Mouse (Mus musculus): Measurements from ENCODE around the gene Rarg. TPM values are rescaled to one million over a fixed set of nuclear protein-coding genes. Genes with fewer than 3 reads are reported as not detected.
"Not testable (repeated sequence)": the region's sequence is repeated elsewhere in the genome, so short reads cannot be mapped to it uniquely, and the experiment has no call there.

Gene Rarg
- polyA plus RNA-seq, 1 experiment from 2014 or later = 5.9 TPM

DNA sequence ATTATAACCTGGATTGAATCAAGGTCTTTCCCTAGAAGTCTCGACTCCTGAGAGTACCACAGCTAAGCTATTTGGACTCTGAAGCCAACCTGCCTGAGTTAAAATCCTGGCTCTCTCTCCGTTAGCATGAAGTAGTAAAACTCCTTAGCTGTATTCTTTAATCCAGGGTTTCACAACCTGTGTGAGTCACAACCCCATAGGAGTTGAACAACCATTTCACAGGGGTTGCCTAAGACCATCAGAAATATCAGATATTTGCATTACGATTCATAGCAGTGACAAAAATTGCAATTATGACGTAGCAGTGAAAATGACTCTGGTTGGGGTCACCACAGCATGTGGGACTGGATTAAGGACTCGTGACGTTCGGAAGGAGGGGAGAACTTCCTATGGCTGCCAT, 24.6 kb downstream of the Rarg start:
- Histone ChIP-seq H3K4me2 (replicated peaks; ENCODE audit: low read depth) (no peak overlapping the region), H3K9ac (ENCODE audit: low read depth, low read length) (no peak overlapping the region), H3K4me1 (replicated peaks; ENCODE audit: control insufficient read depth, insufficient read depth, low read length) (0 out of 2 replicates have a peak, but pooled peaks cover 8% of the 10 kb centered on the region), H3K4me3 (ENCODE audit: low read depth, low read length) (no peak overlapping the region), H3K36me3 (ENCODE audit: control insufficient read depth, insufficient read depth) (no peaks in the 10 kb centered on the region; the same call in 1 of the 2 replicates), H3K9me3 (ENCODE audit: control insufficient read depth) (no peaks in the 10 kb centered on the region), H3K27me3 (replicated peaks; ENCODE audit: control insufficient read depth, insufficient read depth, low read length) (no peaks in the 10 kb centered on the region), H3K27ac (ENCODE audit: low read depth, low read length) (no peak overlapping the region)
- ATAC-seq = no peak
- 82% methylated on average over 7 of the region's 7 CpGs for WGBS
- TF ChIP-seq CTCF (IDR thresholded peaks at IDR 0.05; ENCODE audit: low read depth) = no peak

DNA sequence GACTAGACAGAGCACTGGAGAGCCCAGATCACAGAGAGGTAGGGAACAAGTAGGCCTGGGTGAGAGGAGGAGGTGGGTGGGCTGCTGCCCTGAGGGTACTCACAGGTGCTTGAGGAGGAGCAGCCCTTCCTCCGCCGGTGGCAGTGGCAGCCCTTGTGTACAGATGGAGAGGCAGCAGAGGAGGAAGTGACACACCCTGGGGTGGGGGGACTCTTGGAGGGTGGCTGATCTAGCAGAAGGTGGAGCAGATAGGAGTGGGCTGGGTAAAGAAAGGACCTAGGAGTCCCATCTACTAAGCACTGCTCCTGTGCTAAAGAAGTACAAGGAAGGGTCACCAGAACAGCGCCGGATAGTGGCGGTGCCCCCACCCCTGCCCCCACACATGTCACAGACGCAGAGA, 25.6 kb downstream of the Rarg start, which contains the start of gene Itgb7:
Itgb7 (minus strand) TSS at position 197 of the 400 bp plus-strand sequence.
- 32% methylated on average over 6 of the region's 6 CpGs for WGBS
- no peak for ATAC-seq
- Histone ChIP-seq H3K9me3 (ENCODE audit: control insufficient read depth) (no peaks in the 10 kb centered on the region), H3K4me2 (replicated peaks; ENCODE audit: low read depth) (no peak within 1 kb of the TSS), H3K36me3 (ENCODE audit: control insufficient read depth, insufficient read depth) (no peaks in the 10 kb centered on the region; the same call in 1 of the 2 replicates), H3K27ac (ENCODE audit: low read depth, low read length) (no peak within 1 kb of the TSS), H3K4me1 (replicated peaks; ENCODE audit: control insufficient read depth, insufficient read depth, low read length) (0 out of 2 replicates have a peak, but pooled peaks cover 8% of the 10 kb centered on the region), H3K27me3 (replicated peaks; ENCODE audit: control insufficient read depth, insufficient read depth, low read length) (no peaks in the 10 kb centered on the region), H3K9ac (ENCODE audit: low read depth, low read length) (no peak within 1 kb of the TSS), H3K4me3 (ENCODE audit: low read depth, low read length) (no peak within 1 kb of the TSS)
- no peak for TF ChIP-seq CTCF (IDR thresholded peaks at IDR 0.05; ENCODE audit: low read depth)

DNA sequence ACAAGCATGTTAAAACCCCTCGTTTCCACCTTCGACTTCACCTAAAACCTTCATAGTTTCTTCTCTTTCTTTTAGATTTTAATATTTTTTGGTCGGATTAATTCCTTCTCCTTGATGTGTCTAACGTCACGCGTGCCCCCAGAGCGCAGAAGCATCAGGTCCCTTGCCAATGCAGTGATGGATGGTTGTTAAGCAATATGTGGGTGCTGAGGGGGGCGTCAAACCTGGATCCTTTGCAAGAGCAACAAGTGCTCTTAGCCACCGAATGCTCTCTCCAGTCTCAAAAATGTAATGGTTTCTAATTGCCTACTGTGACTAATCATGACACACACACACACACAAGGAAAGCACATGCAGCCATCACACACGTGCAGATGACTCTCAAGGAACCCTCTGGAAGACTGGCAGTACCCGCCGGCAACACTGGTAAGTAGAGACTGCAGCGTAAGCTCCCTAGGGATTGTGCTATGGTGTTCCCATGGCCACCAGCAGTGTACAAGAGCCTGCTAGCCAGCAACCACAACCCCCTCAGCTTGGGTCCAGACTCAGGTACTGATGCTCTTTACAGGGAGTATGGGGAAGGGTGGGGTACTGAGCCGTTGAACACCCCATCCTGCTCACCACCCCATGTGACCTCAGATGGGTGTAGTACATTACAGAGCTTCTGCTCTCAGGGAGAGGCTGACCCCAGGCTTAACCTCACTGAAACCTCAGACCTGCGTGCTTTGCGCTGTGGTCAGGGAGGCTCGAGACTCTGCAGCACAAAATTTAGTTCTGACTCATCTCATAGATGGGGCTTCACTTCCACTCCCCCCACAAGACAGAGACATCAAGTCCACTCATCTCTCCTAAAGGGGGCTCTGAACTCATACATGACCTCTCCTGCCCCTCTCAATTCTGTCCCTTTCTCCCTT, 26.7 kb downstream of the Rarg start:
- Histone ChIP-seq H3K9me3 (ENCODE audit: control insufficient read depth) (no peaks in the 10 kb centered on the region), H3K4me2 (replicated peaks; ENCODE audit: low read depth) (no peak overlapping the region), H3K27me3 (replicated peaks; ENCODE audit: control insufficient read depth, insufficient read depth, low read length) (no peaks in the 10 kb centered on the region), H3K9ac (ENCODE audit: low read depth, low read length) (no peak overlapping the region), H3K36me3 (ENCODE audit: control insufficient read depth, insufficient read depth) (no peaks in the 10 kb centered on the region; the same call in 1 of the 2 replicates), H3K4me1 (replicated peaks; ENCODE audit: control insufficient read depth, insufficient read depth, low read length) (0 out of 2 replicates have a peak, but pooled peaks cover 4% of the 10 kb centered on the region), H3K27ac (ENCODE audit: low read depth, low read length) (no peak overlapping the region), H3K4me3 (ENCODE audit: low read depth, low read length) (no peak overlapping the region)
- no peak for ATAC-seq
- no peak for TF ChIP-seq CTCF (IDR thresholded peaks at IDR 0.05; ENCODE audit: low read depth)
- WGBS = 83% methylated on average over 17 of the region's 17 CpGs

DNA sequence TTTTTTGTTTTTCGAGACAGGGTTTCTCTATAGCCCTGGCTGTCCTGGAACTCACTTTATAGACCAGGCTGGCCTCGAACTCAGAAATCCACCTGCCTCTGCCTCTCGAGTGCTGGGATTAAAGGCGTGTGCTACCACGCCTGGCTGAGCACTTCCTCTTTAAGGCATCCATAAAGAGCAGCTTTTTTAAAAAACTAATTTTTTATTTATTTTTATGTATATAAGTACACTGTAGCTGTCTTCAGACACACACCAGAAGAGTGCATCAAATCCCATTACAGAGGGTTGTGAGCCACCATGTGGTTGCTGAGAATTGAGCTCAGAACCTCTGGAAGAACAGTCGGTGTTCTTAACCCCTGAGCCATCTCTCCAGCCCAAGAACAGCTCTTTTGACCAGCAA, 31.7 kb downstream of the Rarg start:
- not testable (repeated sequence) for H3K27me3 ChIP-seq (replicated peaks; ENCODE audit: control insufficient read depth, insufficient read depth, low read length); ATAC-seq
- WGBS = 86% methylated on average over 5 of the region's 6 CpGs

DNA sequence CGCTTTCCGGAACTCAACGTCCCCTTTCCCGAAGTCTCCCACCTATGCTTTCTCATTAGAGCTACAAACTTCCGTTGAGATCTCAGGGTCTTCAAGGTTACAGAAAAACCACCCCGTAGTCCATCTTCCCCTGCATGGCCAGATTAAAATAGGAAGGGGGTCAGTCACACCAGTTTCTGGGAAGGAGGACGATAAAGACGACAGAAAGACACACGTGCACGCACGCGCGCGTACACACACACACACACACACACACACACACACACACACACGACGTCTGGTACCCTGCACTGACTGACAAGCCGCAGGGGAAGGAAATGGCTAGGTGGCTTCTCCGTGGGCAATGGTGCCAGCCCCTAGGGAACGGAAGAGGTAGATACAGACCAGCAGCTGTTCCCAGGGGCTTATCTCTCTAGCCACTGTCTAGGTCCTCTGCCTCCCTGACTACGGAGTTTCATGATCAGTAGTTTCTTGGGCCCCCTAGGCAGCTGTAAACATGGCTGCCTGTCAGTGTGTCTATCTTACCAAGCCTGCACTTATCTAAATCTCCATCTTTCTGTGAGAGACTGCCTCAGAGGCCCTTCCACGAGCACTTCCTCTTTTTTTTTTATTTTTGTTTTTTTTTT, 32.2 kb downstream of the Rarg start:
- TF ChIP-seq CTCF (IDR thresholded peaks at IDR 0.05; ENCODE audit: low read depth) = no peak
- Histone ChIP-seq H3K9ac (ENCODE audit: low read depth, low read length) (no peak overlapping the region), H3K4me3 (ENCODE audit: low read depth, low read length) (peak overlapping the region; percentile 38), H3K4me1 (replicated peaks; ENCODE audit: control insufficient read depth, insufficient read depth, low read length) (no peaks in the 10 kb centered on the region), H3K36me3 (ENCODE audit: control insufficient read depth, insufficient read depth) (no peaks in the 10 kb centered on the region), H3K27ac (ENCODE audit: low read depth, low read length) (no peak overlapping the region), H3K9me3 (ENCODE audit: control insufficient read depth) (no peaks in the 10 kb centered on the region), H3K27me3 (replicated peaks; ENCODE audit: control insufficient read depth, insufficient read depth, low read length) (no peaks in the 10 kb centered on the region; the same call in 1 of the 2 replicates), H3K4me2 (replicated peaks; ENCODE audit: low read depth) (peak overlapping the region; percentile 90)
- 11% methylated on average over 20 of the region's 21 CpGs for WGBS
- no peak for ATAC-seq

More for the DNA sequence above, 31.7 kb downstream of the Rarg start:
- H3K4me3 ChIP-seq (ENCODE audit: low read depth, low read length); H3K27ac ChIP-seq (ENCODE audit: low read depth, low read length); H3K9me3 ChIP-seq (ENCODE audit: control insufficient read depth); H3K36me3 ChIP-seq (ENCODE audit: control insufficient read depth, insufficient read depth); H3K4me2 ChIP-seq (replicated peaks; ENCODE audit: low read depth); H3K4me1 ChIP-seq (replicated peaks; ENCODE audit: control insufficient read depth, insufficient read depth, low read length); H3K9ac ChIP-seq (ENCODE audit: low read depth, low read length): not testable (repeated sequence)

Data from intestine, postnatal 0 days (tissue).